Mouse (Mus musculus): ENCODE data around the gene Dpf1.

The Dpf1 gene

DNA sequence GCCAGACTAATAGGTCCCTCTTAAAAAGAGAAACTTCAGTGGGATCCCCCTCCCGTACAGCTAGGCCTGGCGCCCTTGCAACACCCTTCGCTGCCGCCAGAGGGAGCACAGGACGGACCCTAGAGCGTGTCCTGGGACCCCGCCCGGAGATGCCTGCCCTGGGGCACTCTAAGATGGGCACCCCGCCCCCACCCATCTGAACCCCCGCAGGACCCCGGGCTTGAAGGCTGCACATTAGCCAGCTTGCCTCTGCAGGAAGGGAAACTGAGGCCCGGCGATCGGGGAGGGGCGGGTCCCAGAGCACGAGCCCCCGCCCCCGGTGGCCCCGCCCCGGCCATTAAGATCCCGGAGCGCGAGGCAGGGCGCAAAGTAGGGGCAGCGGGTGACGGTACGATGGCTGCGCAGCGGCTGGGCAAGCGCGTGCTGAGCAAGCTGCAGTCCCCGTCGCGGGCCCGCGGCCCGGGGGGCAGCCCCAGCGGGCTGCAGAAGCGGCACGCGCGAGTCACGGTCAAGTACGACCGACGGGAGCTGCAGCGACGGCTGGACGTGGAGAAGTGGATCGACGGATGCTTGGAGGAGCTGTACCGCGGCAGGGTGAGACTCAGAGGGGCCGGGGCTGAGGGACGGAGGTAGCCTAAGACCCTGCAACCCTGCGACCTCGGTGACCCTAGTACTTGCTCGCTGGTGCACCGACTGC, 14.7 kb upstream of the Dpf1 start, which contains the start of gene Ppp1r14a:
Gene Ppp1r14a, plus strand, starts transcription at position 367 of the 697 bp plus-strand sequence.
- DNase-seq = peak; percentile 54 to 63

DNA sequence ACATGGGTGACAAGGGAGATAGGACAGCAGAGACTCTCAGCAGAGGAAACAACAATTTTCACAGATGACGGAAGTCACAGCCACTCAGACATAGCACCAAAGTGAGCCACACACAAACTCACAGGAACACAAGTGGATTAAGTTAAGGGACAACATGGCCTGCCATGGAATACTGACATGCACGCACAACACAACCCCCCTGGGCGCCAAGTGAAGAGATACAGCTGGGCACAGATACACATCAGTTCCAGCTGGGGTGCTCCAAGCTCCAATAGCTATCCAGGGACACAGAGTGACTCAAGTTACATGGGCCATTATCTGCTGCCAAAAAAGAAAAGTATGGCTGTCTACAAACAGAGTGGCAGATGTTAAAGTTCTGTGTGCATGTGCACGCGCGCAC, 13.9 kb upstream of the Dpf1 start:
- no peak for DNase-seq

- no peak for DNase-seq
Observed at GRCm38 (mm10) chr7:29290691-29291485, 12.9 kb upstream of the Dpf1 start.

DNA sequence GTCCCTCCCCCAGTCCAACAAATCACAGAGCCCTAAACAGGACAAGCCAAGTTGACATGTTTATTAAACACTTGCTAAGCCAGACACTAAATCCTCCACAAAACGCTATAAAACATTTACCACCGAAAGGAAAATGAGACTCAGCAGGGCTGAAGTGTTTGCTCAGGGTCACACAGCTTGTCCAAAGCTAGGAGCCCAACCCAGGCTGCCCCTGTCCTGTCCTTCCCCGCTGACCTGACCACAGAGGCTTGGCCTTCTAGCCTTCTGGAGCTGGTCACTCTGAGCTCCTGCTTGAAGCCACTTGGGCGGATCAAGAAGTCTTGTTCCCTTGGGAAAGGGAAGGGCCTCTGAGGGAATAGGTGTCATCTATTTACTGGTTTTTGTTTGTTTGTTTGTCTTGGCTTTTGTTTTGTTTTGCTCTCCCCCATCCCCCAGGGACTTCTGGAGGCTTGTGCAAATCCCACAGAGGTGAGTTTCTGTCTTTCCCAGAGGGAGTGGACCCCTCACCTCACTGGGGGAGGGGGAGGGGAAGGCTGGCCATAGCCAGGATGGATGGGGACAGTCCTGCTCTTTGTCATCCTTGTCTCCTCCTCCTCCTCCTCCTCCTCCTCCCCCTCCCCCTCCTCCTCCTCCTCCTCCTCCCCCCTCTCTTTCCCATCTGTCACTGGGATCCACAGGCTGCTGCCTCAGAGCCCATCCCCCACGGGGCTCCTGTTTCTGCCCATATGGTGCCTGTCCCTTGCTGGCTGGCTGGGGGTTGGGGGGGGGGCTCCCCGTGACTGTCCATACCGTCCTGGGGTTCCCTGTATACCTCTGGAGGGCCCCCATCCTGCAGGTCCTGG, 11.9 kb upstream of the Dpf1 start:
- no peak for DNase-seq

- no peak for DNase-seq
Observed at GRCm38 (mm10) chr7:29292458-29293098, 11.2 kb upstream of the Dpf1 start.

GRCm38 (mm10) chr7:29293131-29294065, 10.4 kb upstream of the Dpf1 start:
- no peak for DNase-seq

GRCm38 (mm10) chr7:29294111-29294761, 9.5 kb upstream of the Dpf1 start:
- DNase-seq = no peak

DNA sequence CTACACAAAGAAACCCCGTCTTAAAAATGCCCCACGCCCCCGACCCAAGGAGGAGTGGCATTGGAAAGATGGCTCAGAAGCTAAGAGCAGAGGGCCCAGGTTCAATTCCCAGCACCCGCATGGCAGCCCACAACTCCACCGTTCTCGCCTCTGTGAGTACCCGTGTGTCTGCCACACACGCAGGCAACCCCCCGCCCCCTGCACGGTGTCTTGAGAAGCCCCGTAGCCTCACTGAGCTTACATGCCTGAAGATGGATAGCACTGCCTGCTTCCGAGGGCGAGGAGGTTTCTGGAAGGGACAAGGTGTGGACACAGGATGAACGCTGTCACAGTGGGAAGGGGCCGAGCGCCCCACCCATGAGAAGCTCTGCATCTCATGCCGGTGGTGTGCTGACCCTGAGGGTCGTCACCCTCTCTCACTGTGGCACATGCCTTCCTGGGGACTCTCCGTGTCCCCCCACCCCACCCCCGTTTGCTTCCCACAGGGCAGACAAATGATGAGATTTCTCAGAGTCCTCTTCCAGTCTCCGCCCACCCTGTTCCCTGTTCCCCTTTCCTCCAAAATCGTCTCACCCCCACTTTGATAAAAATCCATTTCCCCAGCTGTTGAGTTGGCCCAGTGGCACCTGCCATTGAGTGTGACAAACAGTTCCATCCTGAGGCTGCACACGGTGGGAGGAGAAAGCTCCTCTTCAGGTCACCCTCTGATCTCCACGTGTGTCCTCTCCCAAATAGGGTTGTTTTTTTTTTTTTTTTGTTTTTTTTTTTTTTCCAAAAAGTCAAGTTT, 7.7 kb upstream of the Dpf1 start:
- no peak for DNase-seq

DNA sequence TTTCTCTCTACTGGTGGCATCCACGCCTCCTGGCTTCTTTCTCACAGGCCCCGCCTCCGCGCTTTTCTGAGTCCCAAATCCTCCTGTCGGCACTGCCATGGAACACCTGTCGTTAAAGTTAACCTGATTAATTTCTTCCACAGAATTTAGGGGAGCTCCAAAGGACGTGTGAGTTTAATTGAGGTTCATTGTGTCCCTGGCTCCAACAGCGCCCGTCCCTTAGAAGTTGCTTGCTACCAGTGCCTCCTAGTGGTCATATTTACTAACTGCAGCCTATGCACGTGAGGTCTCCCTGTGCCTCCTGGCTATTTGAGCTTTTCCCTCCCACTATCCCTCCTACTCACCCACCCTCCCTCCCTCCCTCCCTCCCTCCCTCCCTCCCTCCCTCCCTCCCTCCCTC, 6.8 kb upstream of the Dpf1 start:
- no peak for DNase-seq

GRCm38 (mm10) chr7:29301127-29301566, 2.6 kb upstream of the Dpf1 start:
- DNase-seq = no peak

- no peak for DNase-seq
Observed at GRCm38 (mm10) chr7:29302641-29303040, 1.1 kb upstream of the Dpf1 start.

DNA sequence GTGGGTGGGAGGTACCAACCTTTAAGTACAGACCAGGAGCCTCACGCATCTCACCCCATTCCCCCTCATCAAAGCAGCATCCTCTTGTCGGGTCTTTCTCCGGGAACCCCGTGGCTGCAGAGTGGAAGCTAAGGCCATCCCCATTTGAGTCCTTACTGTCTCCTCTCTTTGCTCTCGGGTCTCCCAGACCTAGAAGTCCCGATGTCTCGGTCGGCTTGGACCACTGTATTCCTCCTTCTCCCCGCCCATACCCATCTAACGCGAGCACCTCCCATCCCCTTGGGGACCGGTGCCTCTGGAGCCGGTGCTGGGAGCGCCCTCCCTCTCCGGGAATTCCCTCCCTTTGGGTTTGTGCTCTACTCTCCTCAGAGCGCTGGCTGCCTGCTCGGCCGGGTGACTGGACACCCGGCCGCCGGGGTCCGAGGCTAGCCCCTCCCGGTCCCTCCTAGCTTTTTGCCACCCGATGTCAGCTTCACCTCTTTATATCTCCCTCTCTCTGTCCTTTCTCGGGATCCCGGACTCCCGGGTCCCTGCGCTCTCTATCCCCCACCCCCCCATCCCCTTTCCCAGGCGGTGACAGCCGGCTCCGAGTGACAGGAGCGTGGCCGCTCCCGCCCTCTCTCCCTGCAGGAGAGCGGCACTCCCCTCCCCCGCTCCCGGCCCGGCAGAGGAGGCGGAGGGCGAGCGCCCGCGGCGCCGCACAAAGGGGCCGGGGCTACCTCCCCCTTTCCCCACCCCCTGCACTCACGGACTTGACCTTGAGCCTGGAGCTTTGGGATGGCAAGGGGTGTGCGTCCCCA, 912 bp downstream of the Dpf1 start:
- no peak for DNase-seq

- DNase-seq = no peak
Observed at GRCm38 (mm10) chr7:29305263-29305988, 1.7 kb downstream of the Dpf1 start.

DNA sequence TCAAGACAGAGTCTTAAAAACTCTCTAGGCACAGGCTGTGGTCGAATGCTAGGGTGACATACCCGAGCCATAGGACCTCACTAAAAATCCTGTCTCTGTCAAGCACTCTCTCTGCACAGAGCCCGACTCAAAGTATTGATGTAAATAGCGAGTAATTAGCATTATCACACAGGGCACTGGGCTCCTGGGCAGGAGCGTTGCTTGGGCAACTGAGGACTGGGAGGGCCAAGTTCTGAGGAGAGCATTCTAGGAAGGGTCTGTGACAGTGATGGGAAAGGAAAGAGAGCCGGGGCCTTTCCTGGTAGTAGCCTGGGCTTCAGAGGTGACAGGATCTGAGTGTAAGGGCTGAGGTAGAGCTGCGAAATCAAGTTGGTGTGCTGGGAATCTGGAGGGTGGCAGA, 2.4 kb downstream of the Dpf1 start:
- DNase-seq = no peak

- DNase-seq = no peak
Observed at GRCm38 (mm10) chr7:29306619-29307018, 2.9 kb downstream of the Dpf1 start.

GRCm38 (mm10) chr7:29307350-29308104, 3.8 kb downstream of the Dpf1 start:
- peak; percentile 69 to 77 for DNase-seq

GRCm38 (mm10) chr7:29309221-29309721, 5.5 kb downstream of the Dpf1 start:
- peak; percentile 37 to 43 for DNase-seq

- DNase-seq = peak in 1 of 2 experiments; percentile 41
Observed at GRCm38 (mm10) chr7:29309749-29310148, 6.0 kb downstream of the Dpf1 start.
